Mouse (Mus musculus) heart, adult 2 months (tissue): ENCODE measurements around the gene Rad50.

Experiments
- CTCF ChIP-seq: fragments of 200-600 bp; IDR thresholded peaks from 2 replicates; pipeline ENCODE4 v1.8.1; 2022; ENCODE audit warnings: antibody characterized with exemption, mild to moderate bottlenecking, moderate library complexity
- EP300 ChIP-seq: fragments of 200-500 bp; IDR thresholded peaks from 2 replicates; pipeline ENCODE4 v1.6.1; 2011; ENCODE audit warnings: low read depth, low read length, control low read depth; ENCODE audit not compliant: insufficient read depth
- POLR2A ChIP-seq: fragments of 200-500 bp; IDR thresholded peaks from 2 replicates; pipeline ENCODE4 v1.6.1; 2011; ENCODE audit warnings: mild to moderate bottlenecking, low read depth, low read length, control low read depth; ENCODE audit not compliant: insufficient read depth

DNA sequence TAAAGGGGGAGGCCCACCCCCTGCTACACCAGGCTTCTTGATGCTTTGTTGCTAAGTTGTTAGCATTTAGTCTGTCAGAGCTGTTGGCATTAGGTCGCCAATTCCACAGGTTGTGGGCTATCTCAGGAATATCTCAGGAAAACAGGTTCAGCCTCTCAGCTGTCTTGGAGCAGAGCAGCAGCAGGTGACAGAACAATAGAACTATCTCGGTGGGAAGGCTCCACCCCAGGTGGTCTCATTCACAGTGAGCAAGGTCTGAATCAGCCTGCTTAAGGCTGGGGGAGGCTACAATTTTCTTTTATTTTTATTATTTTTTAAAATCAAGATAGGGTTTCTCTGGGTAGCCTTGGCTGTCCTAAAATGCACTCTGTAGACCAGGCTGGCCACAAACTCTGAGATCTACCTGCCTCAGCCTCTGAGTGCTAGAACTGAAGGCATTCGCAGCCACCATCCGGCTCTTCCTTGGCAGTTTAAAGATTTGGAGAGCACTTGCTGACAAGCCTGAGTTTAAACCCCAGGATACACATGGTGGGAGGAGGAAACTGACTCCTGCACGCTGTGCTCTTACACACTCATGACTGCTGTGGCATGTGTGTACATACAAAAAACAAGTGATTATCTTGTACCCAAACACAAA lies 42.7 kb upstream of the Rad50 start:
- TF ChIP-seq POLR2A (no peak), CTCF (no peak), EP300 (no peak)
